Mouse (Mus musculus) CH12.LX (cell line): ENCODE results near the gene Ltb. TPM values are rescaled to one million over a fixed set of nuclear protein-coding genes. Genes with fewer than 3 reads are reported as not detected.
A peak's percentile ranks its signal among the peaks of the same experiment; 100 is the strongest.

Experiments
- DNase-seq: peaks from one replicate; pipeline ENCODE4 v3.0.0-alpha.2; 2013; ENCODE audit errors: extremely low read depth
- H3K27ac ChIP-seq: 2 replicates; pipeline ENCODE4 v1.5.1; 2012; ENCODE audit warnings: low read depth, mild to moderate bottlenecking, control low read depth, moderate library complexity; ENCODE audit not compliant: insufficient read depth
- H3K27me3 ChIP-seq: replicated peaks from 2 replicates; pipeline ENCODE3; 2012; ENCODE audit warnings: inconsistent platforms
- H3K36me3 ChIP-seq, 2 experiments: replicated peaks in 1 of 2; 2 replicates each; pipeline versions ENCODE3 to v1.6.1; 2012; ENCODE audit warnings: inconsistent platforms in 1 of 2, low read length in 1 of 2, mild to moderate bottlenecking in 1 of 2, mixed read lengths in 1 of 2, moderate library complexity in 1 of 2; ENCODE audit not compliant: control insufficient read depth in 1 of 2, insufficient read depth in 1 of 2
- H3K4me1 ChIP-seq, 2 experiments: 2 replicates each; pipeline ENCODE4 v1.6.1; 2012; ENCODE audit warnings: inconsistent platforms in 1 of 2, moderate library complexity in 1 of 2; ENCODE audit not compliant: insufficient read depth in 2 of 2, control insufficient read depth in 1 of 2
- H3K4me2 ChIP-seq: 2 replicates; pipeline ENCODE4 v1.6.1; 2012; ENCODE audit warnings: low read depth, mild to moderate bottlenecking, control low read depth; ENCODE audit not compliant: poor library complexity, insufficient read depth, severe bottlenecking
- H3K4me3 ChIP-seq, 3 experiments: fragments of 150-350 bp in 1 of 3; sonication (generic) in 1 of 3; replicated peaks in 1 of 3; 2 replicates each; pipeline versions ENCODE3 to v1.5.1; 2011 to 2012; ENCODE audit warnings: low read depth in 2 of 3, low read length in 2 of 3, mild to moderate bottlenecking in 2 of 3, moderate library complexity in 2 of 3, control low read depth in 1 of 3, improper control_type of control experiment in 1 of 3, inconsistent platforms in 1 of 3, mixed read lengths in 1 of 3; ENCODE audit not compliant: poor library complexity in 1 of 3
- H3K79me2 ChIP-seq: replicated peaks from 2 replicates; pipeline ENCODE4 v1.6.1; 2012; ENCODE audit warnings: mild to moderate bottlenecking, moderate library complexity; ENCODE audit not compliant: control insufficient read depth, poor library complexity, insufficient read depth, severe bottlenecking; ENCODE audit errors: extremely low read depth
- H3K9ac ChIP-seq: 2 replicates; pipeline ENCODE4 v1.6.1; 2012; ENCODE audit warnings: low read depth, mild to moderate bottlenecking, control low read depth, moderate library complexity; ENCODE audit not compliant: insufficient read depth
- H3K9me3 ChIP-seq: replicated peaks from 2 replicates; pipeline ENCODE3; 2012; ENCODE audit warnings: low read length, inconsistent platforms, mixed read lengths
- BHLHE40 ChIP-seq: IDR thresholded peaks from 2 replicates; pipeline ENCODE4 v1.6.1; 2011; ENCODE audit warnings: mild to moderate bottlenecking, low read depth, low read length, improper control_type of control experiment
- CTCF ChIP-seq, 2 experiments: IDR thresholded peaks in 1 of 2; conservative IDR thresholded peaks in 1 of 2; 2 replicates each; pipeline ENCODE4 v1.5.1; 2011 to 2012; ENCODE audit warnings: low read depth in 2 of 2, low read length in 2 of 2, improper control_type of control experiment in 1 of 2, inconsistent platforms in 1 of 2, mild to moderate bottlenecking in 1 of 2, moderate library complexity in 1 of 2
- ELF1 ChIP-seq: IDR thresholded peaks from 2 replicates; pipeline ENCODE4 v1.6.1; 2014; ENCODE audit warnings: low read depth, mild to moderate bottlenecking, inconsistent platforms, low read length, improper control_type of control experiment
- EP300 ChIP-seq: IDR thresholded peaks from 2 replicates; pipeline ENCODE4 v1.6.1; 2011; ENCODE audit warnings: low read length, improper control_type of control experiment
- ETS1 ChIP-seq: conservative IDR thresholded peaks from 2 replicates; pipeline ENCODE4 v1.6.1; 2012; ENCODE audit warnings: low read depth, mild to moderate bottlenecking, inconsistent platforms, low read length, improper control_type of control experiment, moderate library complexity
- GABPA ChIP-seq: IDR thresholded peaks from 2 replicates; pipeline ENCODE4 v1.6.1; 2012; ENCODE audit warnings: low read depth, low read length, improper control_type of control experiment, inconsistent platforms; ENCODE audit not compliant: insufficient replicate concordance
- IRF4 ChIP-seq: IDR thresholded peaks from 2 replicates; pipeline ENCODE4 v1.6.1; 2014; ENCODE audit warnings: low read depth, mild to moderate bottlenecking, inconsistent platforms, low read length, improper control_type of control experiment
- JUN ChIP-seq: IDR thresholded peaks from 2 replicates; pipeline ENCODE4 v1.6.1; 2011; ENCODE audit warnings: low read depth, mild to moderate bottlenecking, low read length, improper control_type of control experiment, moderate library complexity; ENCODE audit not compliant: insufficient read depth
- KAT2A ChIP-seq: IDR thresholded peaks from 2 replicates; pipeline ENCODE4 v1.6.1; 2012; ENCODE audit warnings: low read length, improper control_type of control experiment, inconsistent platforms; ENCODE audit not compliant: insufficient replicate concordance
- MAX ChIP-seq: IDR thresholded peaks from 2 replicates; pipeline ENCODE4 v1.6.1; 2011; ENCODE audit warnings: low read length, improper control_type of control experiment
- MAZ ChIP-seq: IDR thresholded peaks from 2 replicates; pipeline ENCODE4 v1.6.1; 2012; ENCODE audit warnings: low read depth, mild to moderate bottlenecking, inconsistent platforms, low read length, improper control_type of control experiment, moderate library complexity
- MEF2A ChIP-seq: IDR thresholded peaks from 2 replicates; pipeline ENCODE4 v1.6.1; 2014; ENCODE audit warnings: low read depth, mild to moderate bottlenecking, inconsistent platforms, low read length, improper control_type of control experiment, borderline replicate concordance
- MYC ChIP-seq: IDR thresholded peaks from 2 replicates; pipeline ENCODE4 v1.6.1; 2011; ENCODE audit warnings: low read depth, mild to moderate bottlenecking, improper control_type of control experiment, low read length
- NELFE ChIP-seq: IDR thresholded peaks from 2 replicates; pipeline ENCODE4 v1.6.1; 2011; ENCODE audit warnings: low read depth, low read length, improper control_type of control experiment
- PAX5 ChIP-seq: IDR thresholded peaks from 2 replicates; pipeline ENCODE4 v1.6.1; 2012; ENCODE audit warnings: low read length, inconsistent platforms, mixed read lengths
- POLR2A ChIP-seq: IDR thresholded peaks from 2 replicates; pipeline ENCODE4 v1.6.1; 2011; ENCODE audit warnings: low read depth, mild to moderate bottlenecking, improper control_type of control experiment, low read length
- POLR2AphosphoS2 ChIP-seq: IDR thresholded peaks from 2 replicates; pipeline ENCODE4 v1.6.1; 2011; ENCODE audit warnings: low read depth, low read length, improper control_type of control experiment
- RAD21 ChIP-seq: IDR thresholded peaks from 2 replicates; pipeline ENCODE4 v1.6.1; 2011; ENCODE audit warnings: low read depth, mild to moderate bottlenecking, low read length, improper control_type of control experiment, moderate library complexity
- RCOR1 ChIP-seq: conservative IDR thresholded peaks from 2 replicates; pipeline ENCODE4 v1.6.1; 2012; ENCODE audit warnings: low read depth, mild to moderate bottlenecking, inconsistent platforms, low read length, improper control_type of control experiment
- SIN3A ChIP-seq: IDR thresholded peaks from 2 replicates; pipeline ENCODE4 v1.6.1; 2012; ENCODE audit warnings: low read length, improper control_type of control experiment, inconsistent platforms
- SMC3 ChIP-seq: IDR thresholded peaks from 2 replicates; pipeline ENCODE4 v1.6.1; 2011; ENCODE audit warnings: low read depth, low read length, improper control_type of control experiment
- TBP ChIP-seq: conservative IDR thresholded peaks from 2 replicates; pipeline ENCODE4 v1.6.1; 2011; ENCODE audit warnings: low read depth, low read length, improper control_type of control experiment
- TCF12 ChIP-seq: IDR thresholded peaks from 2 replicates; pipeline ENCODE4 v1.6.1; 2014; ENCODE audit warnings: low read depth, mild to moderate bottlenecking, inconsistent platforms, low read length, improper control_type of control experiment
- USF1 ChIP-seq: IDR thresholded peaks from 2 replicates; pipeline ENCODE4 v1.6.1; 2014; ENCODE audit warnings: low read depth, mild to moderate bottlenecking, inconsistent platforms, low read length, improper control_type of control experiment
- USF2 ChIP-seq: conservative IDR thresholded peaks from 2 replicates; pipeline ENCODE4 v1.6.1; 2011; ENCODE audit warnings: low read depth, low read length, improper control_type of control experiment
- ZKSCAN1 ChIP-seq: IDR thresholded peaks from 2 replicates; pipeline ENCODE4 v1.6.1; 2012; ENCODE audit warnings: low read depth, inconsistent platforms, low read length, improper control_type of control experiment, borderline replicate concordance
- ZMIZ1 ChIP-seq: IDR thresholded peaks from 2 replicates; pipeline ENCODE4 v1.6.1; 2012; ENCODE audit warnings: low read depth, mild to moderate bottlenecking, inconsistent platforms, low read length, improper control_type of control experiment
- ZNF384 ChIP-seq: IDR thresholded peaks from 2 replicates; pipeline ENCODE4 v1.6.1; 2012; ENCODE audit warnings: low read depth, low read length, improper control_type of control experiment, inconsistent platforms
- dilution Hi-C: fragments of 300-500 bp; cut with MboI; formaldehyde crosslinking; loops from 2 replicates; pipeline ENCODE4 v1.14.3; 2020; ENCODE audit warnings: low sequenced_read_pairs; ENCODE audit not compliant: extremely low pct_unique_long_range_greater_than_20kb, extremely low pct_ligation_motif_present
- in situ Hi-C: fragments of 300-500 bp; cut with MboI; formaldehyde crosslinking; loops from 3 replicates; pipeline ENCODE4 v1.14.3; 2019; ENCODE audit warnings: low sequenced_read_pairs, low pct_ligation_motif_present, low pct_unique_long_range_greater_than_20kb, mixed read lengths
- polyA plus RNA-seq: library from polyadenylated mRNA; unstranded; fragments of >175 nt; gene quantifications from 2 replicates; pipeline ENCODE4 v1.2.1, GENCODE M21; 2012; ENCODE audit warnings: low read depth; ENCODE audit not compliant: insufficient read length
- total RNA-seq, 2 experiments: library from RNA; depleted of rRNA; stranded (reverse); fragments of 300-350 nt in 1 of 2; fragments of >200 nt in 1 of 2; gene quantifications; 2 replicates each; pipeline ENCODE4 v1.2.3; 2012 to 2014

Gene Ltb
- total and polyA plus RNA-seq, 3 experiments, result 150 to 263 (median 234) TPM

DNA sequence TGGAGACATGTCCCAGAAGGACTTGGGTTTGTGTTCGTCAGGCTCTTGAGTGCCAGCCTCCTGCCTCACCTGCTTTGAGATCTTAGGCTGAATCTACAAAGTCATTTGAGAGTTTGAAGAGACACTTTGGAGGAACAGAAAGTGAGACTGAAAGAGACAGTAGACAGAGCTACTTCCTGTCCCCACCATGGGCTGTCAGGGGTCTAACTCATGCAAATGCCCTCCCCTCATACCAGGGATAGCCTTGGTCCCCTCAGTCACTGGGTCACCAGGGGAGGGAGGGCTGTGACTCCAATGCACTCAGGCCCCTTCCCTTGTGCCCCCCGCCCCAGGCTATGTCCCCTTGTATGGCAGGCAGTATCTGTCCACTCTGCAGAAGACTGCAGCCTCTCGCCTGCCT, 20.9 kb upstream of the Ltb start:
- H3K9me3 ChIP-seq, result no peaks in the 10 kb centered on the region
- peak; percentile 74 for DNase-seq
- in situ Hi-C loops, result loop anchor here (5.0 kb wide), 1 partner anchor 59 kb away; the partner anchor contains the start of gene Atp6v1g2
- peak overlapping the region in 2 of 3 experiments; percentile 28 to 34 for H3K4me3 ChIP-seq
- dilution Hi-C loops, result no loop called here
- H3K4me1 ChIP-seq, result peaks cover 14 to 52% of the 10 kb centered on the region in 2 experiments
- H3K9ac ChIP-seq, result peak overlapping the region; percentile 46
- peak overlapping the region; percentile 98 for H3K27ac ChIP-seq
- H3K27me3 ChIP-seq, result no peaks in the 10 kb centered on the region
- TF ChIP-seq MEF2A (peak; percentile 34; the same call in 1 of the 2 replicates), TBP (0 out of 2 replicates have a peak, but pooled peaks have one; percentile 41), ZNF384 (no peak), BHLHE40 (0 out of 2 replicates have a peak, but pooled peaks have one; percentile 37), USF1 (no peak), SIN3A (0 out of 2 replicates have a peak, but pooled peaks have one; percentile 31), POLR2AphosphoS2 (no peak), NELFE (0 out of 2 replicates have a peak, but pooled peaks have one; percentile 12), POLR2A (peak; percentile 48), JUN (no peak), ELF1 (peak; percentile 64), EP300 (peak; percentile 88), TCF12 (peak; percentile 55), IRF4 (peak; percentile 89), GABPA (no peak), MYC (0 out of 2 replicates have a peak, but pooled peaks have one; percentile 53)
- H3K4me2 ChIP-seq, result peak overlapping the region; percentile 48
- no peaks in the 10 kb centered on the region for H3K36me3 ChIP-seq
- no peaks in the 10 kb centered on the region for H3K79me2 ChIP-seq

- H3K4me1 ChIP-seq, result peaks cover 17 to 53% of the 10 kb centered on the region in 2 experiments
- in situ Hi-C loops (loop anchor here (5.0 kb wide), 1 partner anchor 58 kb away; the partner anchor contains the start of gene Atp6v1g2), dilution Hi-C loops (no loop called here)
- H3K9ac ChIP-seq, result peak overlapping the region; percentile 46
- H3K9me3 ChIP-seq, result no peaks in the 10 kb centered on the region
- H3K4me3 ChIP-seq, result peak overlapping the region in 1 of 3 experiments; percentile 21
- peak; percentile 61 for DNase-seq
- no peaks in the 10 kb centered on the region for H3K36me3 ChIP-seq
- H3K27ac ChIP-seq, result peak overlapping the region; percentile 98
- no peaks in the 10 kb centered on the region for H3K79me2 ChIP-seq
- peak overlapping the region; percentile 53 for H3K4me2 ChIP-seq
- H3K27me3 ChIP-seq, result no peaks in the 10 kb centered on the region
- TF ChIP-seq ZNF384 (peak; percentile 83), IRF4 (peak; percentile 41; the same call in 1 of the 2 replicates), RCOR1 (no peak), ZMIZ1 (no peak), ETS1 (peak; percentile 41; the same call in 1 of the 2 replicates), SIN3A (no peak), JUN (no peak), RAD21 (no peak), GABPA (no peak), CTCF (conservative IDR thresholded peaks at IDR 0.05 in 1 of 2, IDR thresholded peaks at IDR 0.05 in 1 of 2; ENCODE audit: low read depth in 2 of 2, low read length in 2 of 2) (no peak), MEF2A (no peak), SMC3 (no peak), POLR2A (no peak), TBP (no peak), USF2 (no peak), ZKSCAN1 (no peak), MAZ (no peak), MAX (no peak), ELF1 (peak; percentile 59; the same call in 1 of the 2 replicates), PAX5 (no peak), KAT2A (no peak), EP300 (peak; percentile 53; the same call in 1 of the 2 replicates), MYC (0 out of 2 replicates have a peak, but pooled peaks have one; percentile 27), POLR2AphosphoS2 (no peak)
Observed at GRCm38 (mm10) chr17:35174201-35174977, 19.9 kb upstream of the Ltb start.
